Mouse (Mus musculus) kidney, postnatal 0 days (tissue): Measurements from ENCODE around the gene Tmem116. TPM values are rescaled to one million over a fixed set of nuclear protein-coding genes. Genes with fewer than 3 reads are reported as not detected.

Experiments
- ATAC-seq: fragments of 200-750 bp; cut with Nextera tagmentation; replicated peaks from 2 replicates; pipeline ENCODE4 v1.8.0; 2017; ENCODE audit warnings: low read depth, moderate number of reproducible peaks, moderate TSS enrichment, moderate library complexity; ENCODE audit not compliant: low FRiP score
- DNase-seq: peaks from one replicate; pipeline ENCODE4 v3.0.0-alpha.2; 2016; ENCODE audit warnings: low spot score
- H3K27ac ChIP-seq: fragments of 300-500 bp; sonication (generic); 2 replicates; pipeline ENCODE4 v1.5.1; 2014; ENCODE audit warnings: mild to moderate bottlenecking
- H3K27me3 ChIP-seq: fragments of 300-500 bp; sonication (generic); 2 replicates; pipeline ENCODE4 v1.6.1; 2014; ENCODE audit warnings: low read length, mixed read lengths; ENCODE audit not compliant: insufficient read depth
- H3K36me3 ChIP-seq: fragments of 300-500 bp; sonication (generic); 2 replicates; pipeline ENCODE4 v1.6.1; 2014; ENCODE audit warnings: low read length, mixed read lengths; ENCODE audit not compliant: insufficient read depth
- H3K4me1 ChIP-seq: fragments of 300-500 bp; sonication (generic); replicated peaks from 2 replicates; pipeline ENCODE4 v1.6.1; 2014; ENCODE audit warnings: antibody characterized with exemption, low read length, mixed read lengths; ENCODE audit not compliant: insufficient read depth
- H3K4me2 ChIP-seq: fragments of 300-500 bp; sonication (generic); 2 replicates; pipeline ENCODE4 v1.6.1; 2014; ENCODE audit warnings: mild to moderate bottlenecking, low read length, moderate library complexity, mixed read lengths
- H3K4me3 ChIP-seq: fragments of 300-500 bp; sonication (generic); replicated peaks from 2 replicates; pipeline ENCODE4 v1.5.1; 2014; ENCODE audit warnings: low read depth, low read length
- H3K9ac ChIP-seq: fragments of 300-500 bp; sonication (generic); 2 replicates; pipeline ENCODE4 v1.6.1; 2014; ENCODE audit warnings: low read depth, low read length
- H3K9me3 ChIP-seq: fragments of 300-500 bp; sonication (generic); replicated peaks from 2 replicates; pipeline ENCODE4 v1.6.1; 2016; ENCODE audit warnings: low read length, inconsistent platforms, mixed read lengths
- CTCF ChIP-seq: IDR thresholded peaks from 2 replicates; pipeline ENCODE4 v1.5.1; 2016; ENCODE audit warnings: antibody characterized with exemption, low read depth, mild to moderate bottlenecking, moderate library complexity
- WGBS: fragments of 180-500 bp; shearing (Covaris S2); extraction: QIAGEN DNeasy Blood & Tissue Kit; methylation state at CpG from one replicate; pipeline ENCODE4 v1.1.7; 2014; 5-methylcytosine and 5-hydroxymethylcytosine counted together
- polyA plus RNA-seq: library from polyadenylated mRNA; unstranded; fragments of >200 nt; fragmentation: Nextera tagmentation; extraction: Ambion mirVana; gene quantifications from 2 replicates; pipeline ENCODE4 v1.2.1, GENCODE M21; 2015

Gene Tmem116
- polyA plus RNA-seq, 1 experiment from 2014 or later = 32.7 TPM

- 40% methylated on average over 7 of the region's 7 CpGs for WGBS
- no peak for TF ChIP-seq CTCF
- peak; percentile 29 for DNase-seq
- ATAC-seq = no peak
- no peaks in the 10 kb centered on the region for H3K9me3 ChIP-seq
- no peak overlapping the region for H3K9ac ChIP-seq
- peaks cover 6% of the 10 kb centered on the region for H3K4me1 ChIP-seq
- no peak overlapping the region for H3K4me2 ChIP-seq
- H3K36me3 ChIP-seq = no peaks in the 10 kb centered on the region
- H3K4me3 ChIP-seq = no peak overlapping the region
- H3K27ac ChIP-seq = no peak overlapping the region
- H3K27me3 ChIP-seq = no peaks in the 10 kb centered on the region
These were observed 97.5 kb downstream of the Tmem116 start for GRCm38 (mm10) chr5:121549196-121549595.

GRCm38 (mm10) chr5:121562436-121562835 lies 110.7 kb downstream of the Tmem116 start:
- no peak for TF ChIP-seq CTCF
- no peaks in the 10 kb centered on the region for H3K27me3 ChIP-seq
- WGBS = 93% methylated on average over 3 of the region's 3 CpGs
- ATAC-seq = no peak
- no peak overlapping the region for H3K9ac ChIP-seq
- no peaks in the 10 kb centered on the region for H3K36me3 ChIP-seq
- DNase-seq = no peak
- H3K27ac ChIP-seq = no peak overlapping the region
- H3K4me3 ChIP-seq = no peak overlapping the region
- H3K4me2 ChIP-seq = no peak overlapping the region
- H3K4me1 ChIP-seq = no peaks in the 10 kb centered on the region
- H3K9me3 ChIP-seq = no peaks in the 10 kb centered on the region

GRCm38 (mm10) chr5:121564468-121564895 lies 112.8 kb downstream of the Tmem116 start:
- Histone ChIP-seq H3K36me3 (peaks cover 9% of the 10 kb centered on the region; the same call in 1 of the 2 replicates), H3K9ac (no peak overlapping the region), H3K9me3 (no peaks in the 10 kb centered on the region), H3K4me2 (peak overlapping the region; percentile 34; the same call in 1 of the 2 replicates), H3K27me3 (no peaks in the 10 kb centered on the region), H3K4me1 (no peaks in the 10 kb centered on the region), H3K4me3 (no peak overlapping the region), H3K27ac (no peak overlapping the region)
- WGBS = 6% methylated on average over 11 of the region's 11 CpGs
- ATAC-seq (peak; percentile 37), DNase-seq (peak; percentile 93)
- TF ChIP-seq CTCF = peak; percentile 93

- Histone ChIP-seq H3K27ac (no peak overlapping the region), H3K9ac (no peak overlapping the region), H3K4me2 (no peak overlapping the region), H3K9me3 (no peaks in the 10 kb centered on the region), H3K4me1 (no peaks in the 10 kb centered on the region), H3K27me3 (no peaks in the 10 kb centered on the region), H3K4me3 (no peak overlapping the region), H3K36me3 (peaks cover 14% of the 10 kb centered on the region)
- WGBS = 84% methylated on average over 16 of the region's 16 CpGs
- no peak for TF ChIP-seq CTCF
- ATAC-seq (peak; percentile 56), DNase-seq (no peak)
These were observed 114.5 kb downstream of the Tmem116 start for GRCm38 (mm10) chr5:121566035-121566681.

- Histone ChIP-seq H3K9ac (no peak overlapping the region), H3K4me1 (no peaks in the 10 kb centered on the region), H3K27me3 (no peaks in the 10 kb centered on the region), H3K4me3 (no peak overlapping the region), H3K9me3 (no peaks in the 10 kb centered on the region), H3K27ac (no peak overlapping the region), H3K36me3 (peaks cover 20% of the 10 kb centered on the region), H3K4me2 (no peak overlapping the region)
- DNase-seq = no peak
- no peak for TF ChIP-seq CTCF
- 81% methylated on average over 9 of the region's 9 CpGs for WGBS
- no peak for ATAC-seq
These were observed 118.3 kb downstream of the Tmem116 start for GRCm38 (mm10) chr5:121569881-121570420.

- ATAC-seq (0 out of 2 replicates have a peak, but pooled peaks have one; percentile 49), DNase-seq (no peak)
- H3K4me1 ChIP-seq = no peaks in the 10 kb centered on the region
- H3K27me3 ChIP-seq = no peaks in the 10 kb centered on the region
- no peak overlapping the region for H3K9ac ChIP-seq
- no peak overlapping the region for H3K4me2 ChIP-seq
- 61% methylated on average over 1 of the region's 1 CpGs for WGBS
- no peak overlapping the region for H3K27ac ChIP-seq
- H3K36me3 ChIP-seq = peaks cover 25% of the 10 kb centered on the region
- H3K4me3 ChIP-seq = no peak overlapping the region
- H3K9me3 ChIP-seq = no peaks in the 10 kb centered on the region
- TF ChIP-seq CTCF = no peak
These were observed 119.1 kb downstream of the Tmem116 start for GRCm38 (mm10) chr5:121570787-121571186.

Other genes starting within 250 kb of the Tmem116 start
- 655 and 681 TPM in 2 replicates for gene Rpl6, start 247.4 kb upstream of the Tmem116 start, polyA plus RNA-seq
- 2.0 and 2.9 TPM in 2 replicates for gene Hectd4, start 231.7 kb upstream of the Tmem116 start, polyA plus RNA-seq
- 47.3 and 54.6 TPM in 2 replicates for gene Trafd1, start 66.3 kb upstream of the Tmem116 start, polyA plus RNA-seq
- gene Naa25, start 54.0 kb upstream of the Tmem116 start, polyA plus RNA-seq = 24.4 and 29.6 TPM in 2 replicates
- 190 and 195 TPM in 2 replicates for gene Erp29, start 613 bp downstream of the Tmem116 start, polyA plus RNA-seq
- gene Adam1b, start 51.5 kb downstream of the Tmem116 start, polyA plus RNA-seq = 0.12 and 0.28 TPM in 2 replicates
- gene Adam1a, start 93.6 kb downstream of the Tmem116 start, polyA plus RNA-seq = 0.72 and 1.0 TPM in 2 replicates
- 0.32 TPM in 1 of 2 replicates, not detected in the other for gene Gm42878, start 93.6 kb downstream of the Tmem116 start, polyA plus RNA-seq
- gene Mapkapk5, start 94.0 kb downstream of the Tmem116 start, polyA plus RNA-seq = 35.5 and 40.2 TPM in 2 replicates
- 203 and 226 TPM in 2 replicates for gene Aldh2, start 141.9 kb downstream of the Tmem116 start, polyA plus RNA-seq
- 3.8 and 5.0 TPM in 2 replicates for gene Acad12, start 167.0 kb downstream of the Tmem116 start, polyA plus RNA-seq
- 7.6 and 8.2 TPM in 2 replicates for gene Acad10, start 208.6 kb downstream of the Tmem116 start, polyA plus RNA-seq
- 37.3 and 39.2 TPM in 2 replicates for gene Brap, start 208.7 kb downstream of the Tmem116 start, polyA plus RNA-seq